Mouse (Mus musculus): ENCODE data around the gene Znfx1.
A peak's percentile ranks its signal among the peaks of the same experiment; 100 is the strongest.

DNA sequence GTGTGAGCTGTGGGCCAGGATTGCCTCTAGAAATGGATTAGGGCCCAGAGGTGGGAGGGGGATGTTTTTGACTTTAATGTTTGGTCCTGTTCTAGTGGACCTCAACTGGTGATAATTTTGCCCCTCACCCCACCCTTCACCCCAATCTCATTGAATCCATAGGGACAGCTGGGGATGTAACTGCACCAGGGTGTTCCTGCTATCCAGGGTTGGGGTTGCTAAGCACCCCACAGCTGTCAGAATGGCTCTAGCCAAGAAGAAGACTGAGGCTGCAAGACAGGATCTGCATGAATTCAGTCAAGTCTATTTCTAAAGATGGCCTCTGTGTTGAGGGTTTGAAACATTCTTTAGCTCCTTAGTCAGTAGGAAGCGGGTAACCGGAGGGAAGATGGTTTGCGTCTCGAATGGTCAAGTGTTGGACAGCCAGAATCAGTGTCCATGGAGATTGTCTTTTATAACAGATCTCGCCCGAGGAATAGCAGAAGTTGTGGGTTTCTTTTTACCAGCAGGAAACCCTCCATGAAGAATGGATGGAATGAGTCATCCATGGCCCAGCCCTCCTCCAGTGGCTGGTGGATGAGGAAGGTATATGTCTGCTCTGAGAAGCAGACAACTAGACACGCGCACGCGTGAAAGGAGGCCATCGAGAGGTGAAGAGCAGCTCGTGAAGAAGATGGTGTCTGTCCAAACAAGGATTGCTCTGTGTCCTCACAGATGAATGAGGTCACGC is 30.5 kb upstream of the Znfx1 start:
- TF ChIP-seq CTCF (IDR thresholded peaks at IDR 0.05; ENCODE audit: control insufficient read depth, insufficient read depth, insufficient read length) (no peak), MYOD1 (IDR thresholded peaks at IDR 0.05; ENCODE audit: control insufficient read depth, insufficient read length, low read depth) (peak; percentile 61), USF1 (IDR thresholded peaks at IDR 0.05; ENCODE audit: low read depth) (no peak), MYOG (IDR thresholded peaks at IDR 0.05; ENCODE audit: control insufficient read depth, extremely low read depth, insufficient read length) (no peak), FOSL1 (IDR thresholded peaks at IDR 0.05; ENCODE audit: insufficient read depth, low read length, poor library complexity, severe bottlenecking) (no peak), MAX (IDR thresholded peaks at IDR 0.05) (no peak), CEBPB (IDR thresholded peaks at IDR 0.05; ENCODE audit: low read depth) (no peak)

Data from C2C12 (cell line).